Mouse (Mus musculus): ENCODE measurements around the gene Trp53bp2.

Trp53bp2 gene

DNA sequence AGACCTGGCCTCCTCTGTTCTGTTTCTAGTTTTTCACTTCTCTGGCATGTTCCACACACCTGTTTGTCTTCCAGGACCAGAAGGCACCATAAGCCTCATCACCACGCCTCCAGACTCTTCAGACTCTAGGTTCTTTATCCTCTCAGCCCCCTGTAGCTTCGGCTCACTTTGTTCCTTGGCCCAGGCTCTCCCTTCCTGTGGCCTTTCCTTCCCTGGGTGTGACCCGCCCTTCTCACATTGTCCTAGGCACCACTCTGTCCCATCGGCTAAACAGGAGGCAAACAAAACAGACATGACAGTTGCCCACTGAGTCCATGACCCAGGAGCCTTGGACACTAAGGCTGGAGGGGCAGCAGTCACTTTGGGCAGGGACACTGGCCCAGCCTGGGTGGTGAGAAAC lies 91.3 kb downstream of the Trp53bp2 start:
- no peak for DNase-seq (ENCODE audit: low spot score in 2 of 2)

DNA sequence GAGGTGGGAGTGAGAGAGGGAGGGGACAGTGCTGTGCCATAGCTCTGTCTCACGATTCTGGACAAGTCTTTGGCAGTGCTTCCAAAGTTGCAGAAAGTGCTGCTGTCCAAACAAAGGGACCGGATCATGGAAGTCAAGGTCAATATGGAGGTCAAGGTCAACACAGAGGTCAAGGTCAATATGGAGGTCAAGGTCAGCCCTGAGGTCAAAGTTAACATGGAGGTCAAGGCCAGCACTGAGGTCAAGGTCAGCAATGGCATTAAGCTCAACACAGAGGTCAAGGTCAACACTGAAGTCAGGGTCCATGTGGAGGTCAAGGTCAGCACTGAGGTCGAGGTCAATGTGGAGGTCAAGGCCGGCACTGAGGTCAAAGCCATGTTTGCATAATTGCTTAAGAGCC lies 91.9 kb downstream of the Trp53bp2 start:
- DNase-seq (ENCODE audit: low spot score in 2 of 2): no peak

DNA sequence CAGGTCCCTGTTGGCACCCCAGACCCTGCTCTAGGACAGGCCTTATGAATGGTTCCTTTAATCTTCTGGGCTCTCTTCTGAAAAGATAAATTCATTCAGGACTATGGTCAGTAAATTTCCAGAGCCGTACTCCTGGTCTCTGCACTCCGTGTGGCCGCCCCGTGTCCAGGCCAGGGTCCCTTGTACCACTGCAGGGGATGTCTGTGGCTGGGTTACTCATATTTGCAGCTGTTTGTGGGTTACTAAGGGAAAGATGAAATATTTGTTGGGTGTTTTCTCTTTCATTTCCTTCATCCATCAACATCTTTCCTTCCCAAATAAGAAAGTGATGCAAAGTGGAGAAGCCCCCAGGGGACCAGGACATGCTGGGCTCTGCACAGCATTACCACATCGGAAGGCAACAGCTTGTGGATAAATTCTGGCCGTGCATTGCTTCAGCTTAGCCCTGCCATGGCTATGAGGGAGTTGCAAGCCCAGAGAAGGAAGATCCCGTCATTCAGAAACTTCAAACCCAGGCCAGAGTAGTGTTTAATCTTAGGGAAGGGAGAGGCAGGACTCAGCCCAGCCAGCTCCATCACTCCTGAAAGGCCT lies 92.9 kb downstream of the Trp53bp2 start:
- DNase-seq (ENCODE audit: low spot score in 2 of 2): no peak

DNA sequence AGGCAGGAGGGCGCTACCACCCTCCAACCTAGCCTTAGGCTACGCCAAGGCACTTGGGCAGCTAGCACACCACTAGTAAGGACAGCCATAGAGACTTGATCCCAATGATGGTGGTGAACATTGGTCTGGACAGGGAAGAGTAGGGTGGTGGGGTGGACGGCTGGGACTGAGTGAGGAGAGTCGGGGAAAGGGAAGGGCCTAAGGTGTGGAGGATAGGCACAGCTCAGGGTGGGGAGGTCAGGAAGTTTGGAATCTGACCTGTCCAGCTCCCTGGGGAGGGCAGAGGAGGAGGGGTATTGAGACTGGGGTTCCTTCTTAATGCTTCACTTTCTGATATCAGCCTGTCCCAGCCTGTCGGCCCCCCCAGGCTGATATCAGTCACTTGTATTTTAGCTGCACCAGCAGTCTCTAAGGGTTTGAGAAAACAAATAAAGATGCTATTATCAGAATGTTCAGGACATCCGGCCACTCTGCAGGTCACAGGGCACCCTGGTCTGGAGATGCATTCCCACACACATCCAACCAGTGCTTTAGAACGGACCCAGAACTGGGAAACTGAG lies 93.6 kb downstream of the Trp53bp2 start:
- no peak for DNase-seq (ENCODE audit: low spot score in 2 of 2)

DNA sequence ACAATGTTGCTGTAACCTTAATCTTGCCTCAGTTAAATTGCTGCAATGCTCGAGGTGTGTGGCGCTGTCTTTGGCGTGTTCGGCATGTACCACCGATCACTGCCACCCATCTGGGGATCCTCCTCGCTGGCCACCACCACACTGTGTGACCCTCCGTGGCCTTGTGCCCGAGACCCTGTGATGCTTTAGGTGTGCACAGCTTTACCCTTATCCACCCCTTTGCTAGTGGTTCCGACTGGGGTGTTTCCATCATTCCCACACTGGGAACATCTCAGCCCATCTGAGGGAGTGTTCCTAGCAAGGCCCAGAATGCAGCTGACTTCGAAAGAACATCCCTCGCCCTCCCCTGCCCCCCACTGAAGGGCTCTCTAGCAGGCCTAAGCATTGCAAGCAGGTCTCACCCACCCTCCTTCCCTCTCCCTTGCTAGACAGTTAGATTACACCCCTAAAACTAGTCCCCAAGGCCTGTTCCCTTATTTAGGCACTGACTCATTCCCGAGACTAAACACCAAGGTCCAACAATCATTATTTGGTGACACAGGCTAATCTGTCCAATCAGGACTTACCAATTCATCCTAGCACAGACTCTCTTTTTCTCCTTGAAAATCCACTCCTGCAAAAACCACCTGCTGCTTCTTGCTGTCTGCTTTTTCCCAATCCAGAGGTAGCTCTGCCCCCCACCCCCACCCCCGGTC lies 94.4 kb downstream of the Trp53bp2 start:
- DNase-seq (ENCODE audit: low spot score in 2 of 2): no peak

DNA sequence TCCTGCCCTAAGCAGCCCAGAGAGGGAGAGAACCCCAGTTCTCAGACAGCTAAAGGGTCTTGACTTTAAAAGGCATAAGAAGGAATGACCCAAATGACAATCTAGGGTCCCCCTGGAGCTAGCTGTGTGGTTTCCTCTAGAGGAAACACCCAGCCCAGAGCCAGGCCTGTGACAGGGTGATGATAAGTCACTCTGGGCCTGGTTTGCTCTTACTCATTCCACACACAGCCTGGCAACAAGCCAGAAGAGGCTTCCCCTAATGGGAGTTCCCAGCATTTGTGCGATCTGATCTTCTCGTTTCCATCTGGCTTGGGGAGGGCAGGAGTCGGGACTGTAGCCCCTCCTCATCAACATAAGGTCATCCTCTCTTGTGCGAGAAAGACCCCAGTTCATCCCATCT lies 95.3 kb downstream of the Trp53bp2 start:
- peak in 1 of 2 experiments; percentile 35 for DNase-seq (ENCODE audit: low spot score in 2 of 2)

DNA sequence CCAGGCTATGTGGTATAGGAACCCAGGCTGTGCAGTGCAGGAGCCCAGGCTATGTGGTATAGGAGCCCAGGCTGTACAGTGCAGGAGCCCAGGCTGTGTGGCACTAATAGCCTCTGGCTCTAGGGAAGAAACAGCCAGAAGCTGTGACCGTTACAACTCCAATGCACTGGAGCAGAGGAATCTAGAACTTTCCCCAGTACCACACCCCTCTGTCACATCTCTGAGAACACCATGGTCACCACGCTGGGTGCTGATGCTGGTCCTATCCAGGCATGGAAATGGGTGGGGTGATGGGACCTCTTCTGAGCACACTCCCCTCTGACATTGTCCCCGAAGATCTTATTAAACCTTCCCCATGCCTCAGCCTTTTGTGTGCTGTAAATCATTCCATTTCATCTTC lies 96.3 kb downstream of the Trp53bp2 start:
- DNase-seq (ENCODE audit: low spot score in 2 of 2): no peak

DNA sequence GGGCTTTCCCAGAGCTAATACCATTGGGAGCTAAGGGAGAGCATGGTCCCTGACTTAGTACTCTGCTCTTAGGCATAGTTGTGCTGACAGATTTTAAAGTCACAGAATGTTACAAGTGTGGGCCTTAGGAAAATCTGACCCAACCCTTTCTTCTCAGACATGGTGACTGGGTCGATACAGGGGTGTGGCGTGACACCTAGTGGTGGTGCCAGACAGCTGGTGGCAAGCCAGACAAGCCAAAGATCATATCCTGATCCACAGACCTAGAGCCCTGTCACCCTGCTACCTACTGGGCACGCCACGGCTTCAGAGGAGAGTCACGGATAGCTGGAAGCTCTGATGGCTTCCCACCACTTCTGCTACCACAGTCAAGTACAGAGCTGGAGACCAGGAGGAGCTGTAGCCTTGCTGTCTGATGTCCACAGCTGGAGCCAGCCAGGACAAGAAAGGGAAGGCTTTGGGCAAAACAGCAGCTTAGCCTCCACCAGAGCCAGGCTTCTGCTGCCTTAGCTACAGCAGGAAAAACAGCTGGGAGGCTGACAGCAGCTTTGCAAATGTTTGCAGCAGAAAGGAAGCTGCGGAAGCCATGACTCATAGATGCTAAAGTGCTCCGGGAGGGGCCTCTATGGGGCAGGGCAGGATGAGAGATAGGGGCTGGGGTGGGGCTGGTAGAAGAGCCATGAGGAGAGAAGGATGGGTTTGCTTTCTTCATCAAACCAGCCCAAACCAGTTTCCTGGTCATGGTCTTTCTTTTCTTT lies 97.4 kb downstream of the Trp53bp2 start:
- DNase-seq (ENCODE audit: low spot score in 2 of 2): no peak

DNA sequence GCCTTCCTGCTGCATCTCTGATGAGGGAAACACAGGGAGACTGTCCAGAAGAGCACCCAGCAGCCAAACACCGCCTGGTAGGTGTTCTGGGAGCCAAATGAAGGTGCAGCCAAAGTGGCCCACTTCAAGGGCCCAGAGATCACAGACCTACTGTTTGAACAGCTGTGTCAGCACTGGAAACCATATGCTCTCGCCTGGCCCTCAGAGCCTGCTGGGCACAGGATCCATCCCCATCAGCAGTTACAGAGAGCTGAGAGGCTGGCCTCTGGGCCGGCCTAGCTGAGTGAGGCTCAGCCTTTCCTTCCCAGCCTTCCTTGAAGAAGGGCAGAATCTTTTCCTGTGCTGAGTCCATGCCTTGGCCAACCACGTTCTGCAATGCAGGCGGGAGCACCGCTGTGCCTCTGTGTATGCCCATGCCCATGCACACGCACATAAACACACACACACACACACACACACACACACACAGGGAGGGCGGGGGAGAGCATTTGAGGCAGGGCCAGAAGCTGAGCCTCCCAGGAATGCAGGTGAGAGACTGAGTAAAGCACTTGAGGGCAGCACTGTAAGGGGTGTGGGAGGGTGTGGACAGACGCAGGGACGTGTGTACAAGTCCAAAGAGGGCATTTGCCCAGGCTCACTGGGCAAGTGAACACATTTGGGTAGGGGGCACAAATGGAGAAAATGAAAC lies 100.3 kb downstream of the Trp53bp2 start:
- no peak for DNase-seq (ENCODE audit: low spot score in 2 of 2)

DNA sequence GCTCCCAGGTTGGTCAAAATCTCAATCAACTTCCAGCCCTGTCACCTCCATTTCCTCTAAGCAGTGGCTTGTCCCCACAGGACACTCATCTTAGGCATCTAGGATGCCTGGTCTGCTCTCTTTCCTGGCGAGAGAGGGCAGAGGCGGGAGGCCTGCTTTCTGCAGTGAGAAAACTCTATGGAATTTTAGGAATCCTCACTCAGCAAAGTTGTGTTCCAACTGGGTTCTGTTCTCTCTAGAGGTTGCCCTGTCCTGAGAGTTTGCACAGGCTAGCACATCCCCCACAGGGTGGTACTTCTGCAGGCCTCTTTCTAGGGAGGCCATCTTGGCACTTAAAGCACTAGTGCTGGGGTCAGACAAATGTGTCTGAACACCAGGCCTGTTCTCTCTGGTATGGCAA lies 102.1 kb downstream of the Trp53bp2 start:
- DNase-seq (ENCODE audit: low spot score in 2 of 2): no peak

DNA sequence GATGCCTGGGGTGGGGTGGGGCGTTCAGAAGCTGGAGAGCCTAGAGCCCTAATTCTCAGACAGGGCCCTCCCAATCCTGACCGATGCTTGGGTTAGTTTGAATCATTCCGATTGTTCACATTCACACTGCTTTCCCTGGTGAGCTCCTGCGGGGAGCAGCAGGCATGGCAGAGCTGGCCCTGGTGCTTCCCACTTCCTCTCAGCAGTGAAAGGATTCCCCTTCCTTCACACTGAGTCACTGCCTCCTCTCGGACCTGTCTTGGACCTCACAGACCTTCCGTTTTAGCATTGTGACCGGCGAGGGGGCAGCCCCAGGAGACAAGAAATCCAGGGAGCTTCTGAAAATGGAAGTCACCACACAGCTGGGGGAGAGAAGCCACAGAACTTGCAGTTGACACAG lies 102.8 kb downstream of the Trp53bp2 start:
- DNase-seq (ENCODE audit: low spot score in 2 of 2): no peak

Measured in spleen, postnatal 4 days (tissue).